Mouse (Mus musculus) kidney, embryonic 14.5 days (tissue): Measurements from ENCODE around the gene Olfr560. TPM values are rescaled to one million over a fixed set of nuclear protein-coding genes. Genes with fewer than 3 reads are reported as not detected.

Source experiments
- ATAC-seq: fragments of 200-750 bp; cut with Nextera tagmentation; 2 replicates; pipeline ENCODE4 v1.8.0; 2017; ENCODE audit warnings: moderate number of reproducible peaks, mild to moderate bottlenecking, moderate TSS enrichment, moderate library complexity; ENCODE audit not compliant: low FRiP score, low TSS enrichment
- H3K27ac ChIP-seq: fragments of 300-500 bp; sonication (generic); 2 replicates; pipeline ENCODE4 v1.5.1; 2014; ENCODE audit warnings: low read depth, mild to moderate bottlenecking, low read length, moderate library complexity, mixed read lengths
- H3K27me3 ChIP-seq: fragments of 300-500 bp; sonication (generic); 2 replicates; pipeline ENCODE4 v1.6.1; 2014; ENCODE audit warnings: mild to moderate bottlenecking, low read length; ENCODE audit not compliant: control insufficient read depth, insufficient read depth
- H3K36me3 ChIP-seq: fragments of 300-500 bp; sonication (generic); 2 replicates; pipeline ENCODE4 v1.6.1; 2014; ENCODE audit warnings: low read length, mixed read lengths; ENCODE audit not compliant: control insufficient read depth, insufficient read depth
- H3K4me1 ChIP-seq: fragments of 300-500 bp; sonication (generic); 2 replicates; pipeline ENCODE4 v1.6.1; 2014; ENCODE audit warnings: low read length, mixed read lengths; ENCODE audit not compliant: control insufficient read depth, insufficient read depth
- H3K4me2 ChIP-seq: fragments of 300-500 bp; sonication (generic); replicated peaks from 2 replicates; pipeline ENCODE4 v1.6.1; 2014; ENCODE audit warnings: low read depth, mild to moderate bottlenecking, low read length
- H3K4me3 ChIP-seq: fragments of 300-500 bp; sonication (generic); 2 replicates; pipeline ENCODE4 v1.5.1; 2014; ENCODE audit warnings: mild to moderate bottlenecking, low read length
- H3K9ac ChIP-seq: fragments of 300-500 bp; sonication (generic); 2 replicates; pipeline ENCODE4 v1.6.1; 2014; ENCODE audit warnings: low read depth, mild to moderate bottlenecking, low read length, moderate library complexity
- H3K9me3 ChIP-seq: fragments of 300-500 bp; sonication (generic); 2 replicates; pipeline ENCODE4 v1.6.1; 2016; ENCODE audit warnings: low read length; ENCODE audit not compliant: control insufficient read depth
- WGBS: fragments of 180-500 bp; shearing (Covaris S2); extraction: QIAGEN DNeasy Blood & Tissue Kit; methylation state at CpG from one replicate; pipeline ENCODE4 v1.1.7; 2014; 5-methylcytosine and 5-hydroxymethylcytosine counted together
- polyA plus RNA-seq: library from polyadenylated mRNA; unstranded; fragments of >200 nt; fragmentation: Nextera tagmentation; extraction: Ambion mirVana; gene quantifications from 2 replicates; pipeline ENCODE4 v1.2.1, GENCODE M21; 2014

The Olfr560 gene
- polyA plus RNA-seq, result not detected in 2 replicates

DNA sequence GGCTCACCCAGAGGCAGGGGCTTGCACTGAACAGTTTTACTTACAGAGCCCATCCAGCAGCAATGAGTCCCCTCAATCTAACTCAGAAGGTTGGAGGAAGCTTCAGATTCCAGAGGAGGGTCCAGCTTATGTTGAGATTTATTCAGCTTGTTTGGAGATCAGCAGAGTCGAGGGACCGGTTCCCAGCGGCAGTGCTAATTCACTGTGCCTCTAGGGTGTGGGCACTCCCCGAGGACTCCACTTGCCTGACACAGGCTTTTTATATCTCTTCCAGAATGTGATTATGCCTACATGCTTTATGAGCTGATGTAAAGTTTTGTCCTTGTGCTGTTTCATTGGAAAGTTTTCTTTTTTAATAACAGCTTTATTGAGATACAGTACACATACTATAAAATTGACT lies at the start of gene Olfr560, which contains the start of gene Olfr78:
Gene Olfr560 (minus strand): TSS at position 101 of the 400 bp plus-strand sequence.
Gene Olfr78 (minus strand): TSS at position 206 of the 400 bp plus-strand sequence.
- no peak within 1 kb of the TSS for H3K27ac ChIP-seq
- H3K4me1 ChIP-seq, result no peaks in the 10 kb centered on the region
- no peak within 1 kb of the TSS for H3K4me2 ChIP-seq
- H3K9ac ChIP-seq, result no peak within 1 kb of the TSS
- ATAC-seq, result no peak
- WGBS, result 78% methylated on average over 4 of the region's 4 CpGs
- no peaks in the 10 kb centered on the region for H3K36me3 ChIP-seq
- no peaks in the 10 kb centered on the region for H3K27me3 ChIP-seq
- H3K9me3 ChIP-seq, result no peaks in the 10 kb centered on the region
- H3K4me3 ChIP-seq, result no peak within 1 kb of the TSS

DNA sequence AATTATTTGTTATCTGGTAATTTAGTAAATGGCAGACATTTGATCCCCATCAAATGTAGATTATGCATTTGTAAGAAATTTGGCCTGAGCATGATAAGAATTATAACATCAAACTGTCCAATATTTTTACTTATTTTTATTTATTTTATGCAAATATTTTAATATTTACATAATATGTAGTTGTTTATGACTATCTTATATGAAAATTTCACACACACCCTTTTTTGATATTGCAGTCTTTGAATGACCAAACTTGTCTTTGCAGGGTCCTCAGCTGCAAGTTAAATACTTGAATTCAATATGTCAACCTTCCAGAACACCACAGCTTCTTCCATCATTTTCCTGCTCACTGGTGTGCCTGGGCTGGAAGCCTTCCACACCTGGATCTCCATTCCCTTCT lies 44.0 kb upstream of the Olfr560 start, which contains the start of gene Olfr564:
Gene Olfr564 (plus strand): TSS at position 301 of the 400 bp plus-strand sequence.
- Histone ChIP-seq H3K4me2 (no peak within 1 kb of the TSS), H3K36me3 (no peaks in the 10 kb centered on the region), H3K27me3 (no peaks in the 10 kb centered on the region), H3K9me3 (no peaks in the 10 kb centered on the region), H3K4me1 (no peaks in the 10 kb centered on the region), H3K9ac (no peak within 1 kb of the TSS), H3K27ac (no peak within 1 kb of the TSS), H3K4me3 (no peak within 1 kb of the TSS)
- ATAC-seq, result no peak

DNA sequence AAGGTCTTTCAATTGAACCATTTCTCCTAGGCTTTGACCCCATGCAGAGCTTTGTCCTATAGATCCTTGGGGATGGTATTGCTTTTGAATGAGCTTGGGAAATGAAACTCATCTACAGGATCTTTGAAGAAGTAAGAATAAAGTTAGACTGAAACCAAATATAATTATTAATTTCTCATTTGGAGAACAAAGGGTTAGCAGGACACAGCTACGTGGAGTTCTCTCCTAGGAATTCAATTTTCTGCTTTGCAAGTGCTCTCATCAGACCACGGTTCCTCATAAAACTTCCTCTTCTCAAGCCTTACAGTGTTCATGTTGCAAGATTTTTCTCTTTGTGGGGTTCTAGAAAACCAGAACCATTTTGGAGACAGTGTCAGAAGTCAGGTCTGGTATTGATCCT lies 11.8 kb upstream of the Olfr560 start, which contains the start of gene Olfr561:
Gene Olfr561 (plus strand): TSS at position 301 of the 400 bp plus-strand sequence.
- Histone ChIP-seq H3K27me3 (no peaks in the 10 kb centered on the region), H3K36me3 (no peaks in the 10 kb centered on the region), H3K27ac (no peak within 1 kb of the TSS), H3K4me1 (no peaks in the 10 kb centered on the region), H3K4me3 (no peak within 1 kb of the TSS), H3K9me3 (no peaks in the 10 kb centered on the region), H3K9ac (no peak within 1 kb of the TSS), H3K4me2 (no peak within 1 kb of the TSS)
- ATAC-seq, result no peak
- WGBS, result 75% methylated on average over 2 of the region's 2 CpGs

DNA sequence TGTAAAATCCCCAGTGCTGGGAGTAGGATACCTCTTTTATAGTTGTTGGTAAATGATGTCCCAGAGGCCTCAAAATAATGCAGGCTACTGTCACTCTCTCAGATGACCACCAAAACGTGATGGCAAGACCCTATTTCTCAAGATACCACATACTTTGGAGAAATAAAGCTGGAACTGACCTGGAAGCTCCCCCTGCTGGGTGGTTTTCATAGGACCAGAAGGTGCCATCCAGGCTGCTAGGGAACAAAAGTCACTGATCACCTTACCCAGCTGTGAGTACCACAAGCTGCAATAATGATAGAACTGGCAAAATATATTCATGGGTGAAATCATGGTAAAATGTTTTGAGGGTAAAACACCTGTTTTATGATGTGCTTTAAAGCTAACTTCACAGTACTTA lies 7.1 kb downstream of the Olfr560 start:
- WGBS, result 29% methylated on average over 1 of the region's 1 CpGs
- Histone ChIP-seq H3K27me3 (no peaks in the 10 kb centered on the region), H3K9ac (no peak overlapping the region), H3K27ac (no peak overlapping the region), H3K36me3 (no peaks in the 10 kb centered on the region), H3K4me3 (no peak overlapping the region), H3K9me3 (no peaks in the 10 kb centered on the region), H3K4me2 (no peak overlapping the region), H3K4me1 (no peaks in the 10 kb centered on the region)
- no peak for ATAC-seq

DNA sequence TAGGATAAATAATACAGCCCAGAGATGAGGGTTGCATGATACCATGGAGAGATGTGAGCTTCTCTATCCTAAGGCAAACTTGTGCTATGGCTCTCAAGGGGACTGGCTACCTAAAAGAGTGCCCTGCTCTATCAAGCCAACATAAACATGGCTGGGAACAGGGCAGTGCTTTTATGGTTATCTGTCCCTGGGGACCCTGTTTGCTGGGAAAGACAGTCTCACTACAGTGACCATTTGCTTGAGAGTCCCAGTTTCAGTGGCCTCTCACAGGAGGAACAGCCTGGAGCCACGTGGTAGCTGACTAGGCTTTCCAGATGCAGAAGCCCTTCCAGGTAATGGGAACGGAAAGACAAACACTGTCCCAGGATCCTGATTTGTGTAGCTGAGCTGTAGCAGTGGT lies 21.5 kb downstream of the Olfr560 start:
- no peak overlapping the region for H3K27ac ChIP-seq
- no peak overlapping the region for H3K4me2 ChIP-seq
- 24% methylated on average over 2 of the region's 2 CpGs for WGBS
- no peak overlapping the region for H3K9ac ChIP-seq
- H3K27me3 ChIP-seq, result no peaks in the 10 kb centered on the region
- no peaks in the 10 kb centered on the region for H3K9me3 ChIP-seq
- H3K36me3 ChIP-seq, result no peaks in the 10 kb centered on the region
- no peaks in the 10 kb centered on the region for H3K4me1 ChIP-seq
- H3K4me3 ChIP-seq, result no peak overlapping the region
- no peak for ATAC-seq

DNA sequence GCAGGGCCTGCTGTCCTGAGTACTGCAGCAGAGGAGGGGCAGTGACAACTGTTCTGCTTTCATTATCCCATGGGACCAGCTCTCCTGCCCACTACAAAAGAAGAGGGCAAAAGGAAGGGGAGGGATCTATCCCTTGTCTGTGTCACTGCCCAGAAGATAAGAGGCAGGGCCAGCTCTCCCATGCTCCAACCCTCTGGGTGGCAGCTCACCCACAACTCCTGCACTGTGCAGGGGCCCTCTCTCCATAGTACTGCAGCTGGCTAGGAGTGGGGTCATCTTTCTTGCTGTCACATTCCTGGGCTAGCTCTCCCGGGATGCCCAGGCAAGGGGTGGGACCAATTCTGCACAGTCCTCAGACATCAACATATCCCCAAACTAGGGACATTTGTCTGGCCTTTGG lies 25.4 kb downstream of the Olfr560 start:
- H3K4me1 ChIP-seq, result no peaks in the 10 kb centered on the region
- no peak overlapping the region for H3K4me2 ChIP-seq
- no peak overlapping the region for H3K4me3 ChIP-seq
- H3K9me3 ChIP-seq, result no peaks in the 10 kb centered on the region
- ATAC-seq, result no peak
- no peaks in the 10 kb centered on the region for H3K36me3 ChIP-seq
- no peaks in the 10 kb centered on the region for H3K27me3 ChIP-seq
- H3K9ac ChIP-seq, result no peak overlapping the region
- H3K27ac ChIP-seq, result no peak overlapping the region
- WGBS, result 14% methylated on average over 1 of the region's 1 CpGs

DNA sequence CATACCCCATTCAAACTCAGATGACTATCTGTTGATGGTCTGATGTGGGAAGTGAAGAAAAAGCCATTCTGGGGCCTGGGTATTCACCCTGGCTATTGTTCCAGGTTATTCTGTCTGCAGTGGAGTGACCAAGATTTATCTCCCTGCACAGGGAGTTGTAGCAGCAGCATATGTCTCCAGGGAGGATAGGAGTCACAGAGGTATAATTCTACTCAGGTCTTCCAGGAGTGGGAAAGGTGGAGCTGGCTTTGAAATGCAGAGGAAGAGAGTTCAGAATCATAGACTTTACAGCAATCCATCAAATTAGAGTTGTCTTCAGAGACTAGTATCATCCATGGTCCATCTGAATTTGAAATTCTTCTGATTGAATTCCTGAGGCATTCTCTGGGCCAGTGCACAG lies 31.8 kb downstream of the Olfr560 start, which contains the start of gene Olfr559:
Gene Olfr559 (minus strand): TSS at position 101 of the 400 bp plus-strand sequence.
- Histone ChIP-seq H3K27me3 (no peaks in the 10 kb centered on the region), H3K4me1 (no peaks in the 10 kb centered on the region), H3K4me3 (no peak within 1 kb of the TSS), H3K27ac (no peak within 1 kb of the TSS), H3K36me3 (no peaks in the 10 kb centered on the region), H3K9ac (no peak within 1 kb of the TSS), H3K9me3 (no peaks in the 10 kb centered on the region), H3K4me2 (no peak within 1 kb of the TSS)
- ATAC-seq, result no peak

DNA sequence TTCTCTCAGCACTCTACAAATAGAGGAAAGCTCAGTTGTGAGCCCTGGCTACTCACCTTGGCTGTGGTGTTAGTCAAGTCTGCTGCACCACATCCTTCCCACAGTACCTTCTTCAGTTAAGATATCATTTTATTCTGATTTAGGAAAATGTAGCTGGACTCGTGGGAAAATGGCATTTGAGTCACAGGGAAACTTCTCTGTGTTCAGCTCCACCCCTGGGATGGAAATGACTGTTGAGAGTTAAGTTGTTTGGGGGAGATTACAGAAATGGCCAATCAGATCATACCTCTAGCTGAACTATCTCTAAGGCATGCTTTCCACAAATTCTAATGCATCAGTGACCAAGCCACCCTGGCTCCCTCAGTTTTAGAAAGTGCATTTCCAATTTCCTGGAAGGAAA lies 40.2 kb downstream of the Olfr560 start, which contains the start of gene Olfr33:
Gene Olfr33 (minus strand): TSS at position 101 of the 400 bp plus-strand sequence.
- Histone ChIP-seq H3K9ac (no peak within 1 kb of the TSS), H3K4me3 (no peak within 1 kb of the TSS), H3K27ac (no peak within 1 kb of the TSS), H3K9me3 (no peaks in the 10 kb centered on the region), H3K36me3 (no peaks in the 10 kb centered on the region), H3K4me1 (no peaks in the 10 kb centered on the region), H3K27me3 (no peaks in the 10 kb centered on the region), H3K4me2 (no peak within 1 kb of the TSS)
- 46% methylated on average over 1 of the region's 1 CpGs for WGBS
- ATAC-seq, result no peak

DNA sequence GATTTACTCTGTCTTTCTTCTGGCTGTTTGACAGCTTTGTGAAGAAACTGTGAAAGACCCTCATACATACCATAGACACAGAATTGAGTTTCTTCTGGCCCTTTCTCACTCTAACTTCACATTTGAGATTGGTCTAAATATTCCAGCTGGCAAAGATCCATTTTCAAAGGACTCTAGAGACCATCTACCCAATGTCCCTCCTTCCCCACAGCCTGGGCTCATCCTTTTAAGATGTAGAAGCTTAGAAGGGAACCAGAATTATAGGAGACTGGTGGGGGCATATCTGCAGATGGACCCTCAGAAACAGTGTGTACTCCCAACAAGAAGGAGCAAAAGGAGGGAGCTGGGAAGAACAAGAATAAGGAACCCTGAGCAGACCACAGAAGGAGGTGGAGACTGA lies 57.3 kb downstream of the Olfr560 start, which contains the start of gene Olfr558:
Gene Olfr558 (plus strand): TSS at position 301 of the 400 bp plus-strand sequence.
- Histone ChIP-seq H3K4me2 (no peak within 1 kb of the TSS), H3K9ac (no peak within 1 kb of the TSS), H3K4me3 (no peak within 1 kb of the TSS), H3K36me3 (no peaks in the 10 kb centered on the region), H3K27me3 (no peaks in the 10 kb centered on the region), H3K4me1 (no peaks in the 10 kb centered on the region), H3K9me3 (no peaks in the 10 kb centered on the region), H3K27ac (no peak within 1 kb of the TSS)
- no peak for ATAC-seq
